Mouse (Mus musculus): ENCODE data around the gene Zar1l.

DNA sequence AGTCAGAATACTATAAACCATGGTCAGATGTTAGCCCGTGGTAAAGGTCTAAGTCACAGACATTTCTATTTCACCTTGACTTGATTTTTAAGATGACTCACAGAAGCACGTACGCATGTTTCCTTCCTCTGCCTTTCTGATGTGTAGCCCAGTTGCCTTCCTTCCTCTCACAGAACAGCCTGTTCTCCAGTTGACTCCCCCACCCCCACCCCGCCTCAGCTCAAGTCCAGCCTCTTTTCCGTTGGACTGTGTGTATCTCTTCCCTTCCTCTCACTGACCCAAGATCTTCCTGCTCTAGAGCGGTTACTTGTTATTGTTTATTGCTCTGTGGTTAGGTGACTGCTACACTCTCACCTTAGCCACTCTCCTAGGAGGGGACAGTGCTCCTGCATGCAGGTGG is 49.5 kb downstream of the Zar1l start:
- TF ChIP-seq GATA1 (IDR thresholded peaks at IDR 0.05; ENCODE audit: low read length) = no peak
- no peak for TF ChIP-seq TAL1 (IDR thresholded peaks at IDR 0.05; ENCODE audit: low read length)
